Mouse (Mus musculus) limb, embryonic 10.5 days (tissue): ENCODE measurements at regions not wholly inside any gene's neighbourhood (a gene's known extent, or its start where the extent isn't known, plus 50 kb on each side); places are given as distances from the start of the nearest gene placed in this dataset.
"Not testable (repeated sequence)": the region's sequence is repeated elsewhere in the genome, so short reads cannot be mapped to it uniquely, and the experiment has no call there.

Experiments used
- DNase-seq: peaks from one replicate; pipeline ENCODE4 v3.0.0-alpha.2; 2017; ENCODE audit warnings: low spot score
- H3K27ac ChIP-seq: fragments of 300-500 bp; sonication (generic); 2 replicates; pipeline ENCODE4 v1.5.1; 2016; ENCODE audit warnings: mild to moderate bottlenecking
- H3K27me3 ChIP-seq: fragments of 300-500 bp; sonication (generic); 2 replicates; pipeline ENCODE4 v1.6.1; 2016; ENCODE audit warnings: low read depth, mild to moderate bottlenecking; ENCODE audit not compliant: poor library complexity, severe bottlenecking
- H3K36me3 ChIP-seq: fragments of 300-500 bp; sonication (generic); 2 replicates; pipeline ENCODE4 v1.6.1; 2016; ENCODE audit warnings: mild to moderate bottlenecking, moderate library complexity
- H3K4me1 ChIP-seq: fragments of 300-500 bp; sonication (generic); 2 replicates; pipeline ENCODE4 v1.6.1; 2016
- H3K4me3 ChIP-seq: fragments of 300-500 bp; sonication (generic); 2 replicates; pipeline ENCODE4 v1.5.1; 2016; ENCODE audit warnings: mild to moderate bottlenecking, moderate library complexity
- H3K9me3 ChIP-seq: fragments of 300-500 bp; sonication (generic); replicated peaks from 2 replicates; pipeline ENCODE4 v1.6.1; 2016; ENCODE audit warnings: mild to moderate bottlenecking
- WGBS: fragments of 180-500 bp; shearing (Covaris S2); methylation state at CpG from one replicate; pipeline ENCODE4 v1.1.7; 2016; 5-methylcytosine and 5-hydroxymethylcytosine counted together

GRCm38 (mm10) chr3:8141664-8142084, 1468.2 kb downstream of the Zfp704 start:
- Histone ChIP-seq H3K27me3 (no peaks in the 10 kb centered on the region), H3K27ac (no peak overlapping the region), H3K9me3 (no peaks in the 10 kb centered on the region), H3K4me1 (no peaks in the 10 kb centered on the region), H3K36me3 (no peaks in the 10 kb centered on the region), H3K4me3 (no peak overlapping the region)
- 61% methylated on average over 2 of the region's 2 CpGs for WGBS
- DNase-seq = no peak

DNA sequence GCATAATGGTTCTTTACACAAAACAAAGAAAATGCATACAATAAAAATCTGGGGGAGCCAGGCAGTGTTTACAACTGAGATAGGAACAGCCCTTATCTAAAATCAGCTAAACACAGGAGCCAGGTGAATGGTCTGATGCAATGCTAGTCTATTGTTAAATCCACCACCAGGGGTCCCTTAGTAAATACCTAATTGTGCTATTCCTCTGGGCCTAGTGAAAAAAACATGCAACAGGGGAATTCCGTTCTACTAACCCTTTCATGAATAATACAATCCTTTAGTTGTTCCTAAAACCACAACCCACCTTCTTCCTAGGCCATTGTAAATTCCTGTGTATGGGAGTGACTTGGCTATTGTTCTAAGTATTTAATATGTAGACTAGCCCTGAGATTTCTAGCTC, 1486.2 kb downstream of the Zfp704 start:
- not testable (repeated sequence) for H3K36me3 ChIP-seq, H3K27me3 ChIP-seq, DNase-seq, H3K4me1 ChIP-seq, H3K4me3 ChIP-seq, H3K9me3 ChIP-seq, H3K27ac ChIP-seq
- 72% methylated on average over 1 of the region's 1 CpGs for WGBS

DNA sequence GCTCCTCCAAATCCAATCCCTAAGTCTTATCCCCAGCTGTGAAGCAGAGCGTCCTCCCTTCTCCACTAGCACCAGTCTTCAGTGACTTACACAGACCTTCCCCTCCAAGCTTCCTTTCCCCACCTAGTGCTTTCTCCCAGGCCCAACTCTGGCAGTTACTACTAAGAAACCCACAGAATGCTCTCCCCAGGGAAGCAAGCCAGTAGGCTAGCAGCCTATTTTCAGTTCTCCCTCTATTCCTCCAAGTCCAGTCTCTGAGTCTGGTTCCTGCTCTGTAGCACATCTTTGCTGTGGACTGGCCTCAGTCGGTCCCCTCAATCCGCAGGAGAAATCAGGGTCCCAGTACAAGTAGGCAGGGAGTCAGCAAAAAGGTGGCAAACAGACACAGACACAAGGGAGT, 1486.7 kb downstream of the Zfp704 start:
- Histone ChIP-seq H3K4me1 (no peaks in the 10 kb centered on the region), H3K27me3 (no peaks in the 10 kb centered on the region), H3K36me3 (no peaks in the 10 kb centered on the region), H3K4me3 (no peak overlapping the region), H3K9me3 (no peaks in the 10 kb centered on the region), H3K27ac (no peak overlapping the region)
- no peak for DNase-seq
- WGBS = 63% methylated on average over 3 of the region's 3 CpGs

DNA sequence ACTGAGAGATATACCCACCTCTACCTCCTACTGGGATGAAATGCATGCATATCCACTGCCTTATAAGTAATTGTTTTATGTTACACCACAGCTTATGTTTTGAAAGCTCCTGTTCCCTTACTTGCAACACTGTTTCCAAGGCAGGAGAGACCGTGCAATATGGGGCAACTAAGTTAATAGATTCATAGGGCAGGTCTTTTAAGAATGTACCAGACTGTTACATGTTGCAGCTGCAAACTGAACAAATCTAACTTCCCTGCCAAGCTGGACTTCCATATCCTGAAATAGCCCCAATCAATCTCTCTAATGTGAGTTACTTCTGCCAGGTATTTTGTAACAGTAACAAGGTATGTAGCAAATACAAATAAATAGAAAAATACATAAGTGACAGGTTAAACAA, 1478.0 kb upstream of the 1700008P02Rik start:
- Histone ChIP-seq H3K27ac (no peak overlapping the region), H3K27me3 (no peaks in the 10 kb centered on the region), H3K4me1 (no peaks in the 10 kb centered on the region), H3K4me3 (no peak overlapping the region), H3K36me3 (no peaks in the 10 kb centered on the region), H3K9me3 (no peaks in the 10 kb centered on the region)
- 92% methylated on average over 1 of the region's 1 CpGs for WGBS
- DNase-seq = no peak

- no peaks in the 10 kb centered on the region for H3K9me3 ChIP-seq
- H3K27ac ChIP-seq = no peak overlapping the region
- H3K4me3 ChIP-seq = no peak overlapping the region
- H3K27me3 ChIP-seq = no peaks in the 10 kb centered on the region
- DNase-seq = no peak
- WGBS = 77% methylated on average over 2 of the region's 2 CpGs
- H3K36me3 ChIP-seq = no peaks in the 10 kb centered on the region
- no peaks in the 10 kb centered on the region for H3K4me1 ChIP-seq
Measured at GRCm38 (mm10) chr3:8084749-8085148, 1464.5 kb upstream of the 1700008P02Rik start.

DNA sequence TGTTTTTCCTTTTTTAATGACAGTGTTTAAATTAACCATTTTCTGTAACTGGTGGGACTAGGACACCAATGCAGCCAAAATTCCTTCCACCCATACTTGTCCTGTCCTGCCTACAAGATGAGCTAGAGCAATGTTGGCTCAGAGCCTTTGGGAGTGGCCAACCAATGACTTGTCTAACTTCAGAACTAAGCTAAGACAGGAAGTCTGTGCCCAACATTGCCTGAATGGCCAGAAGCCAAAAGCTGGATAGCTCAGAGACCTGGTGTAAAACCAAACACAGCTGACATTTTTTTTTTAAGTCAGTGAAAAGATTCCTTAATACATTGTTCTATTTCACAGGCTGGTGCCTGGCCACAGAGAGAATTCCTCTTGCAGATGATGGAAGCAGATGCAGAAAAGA, 1433.5 kb upstream of the 1700008P02Rik start:
- Histone ChIP-seq H3K4me1 (no peaks in the 10 kb centered on the region), H3K4me3 (no peak overlapping the region), H3K9me3 (no peaks in the 10 kb centered on the region), H3K36me3 (no peaks in the 10 kb centered on the region), H3K27me3 (no peaks in the 10 kb centered on the region), H3K27ac (no peak overlapping the region)
- DNase-seq = no peak

DNA sequence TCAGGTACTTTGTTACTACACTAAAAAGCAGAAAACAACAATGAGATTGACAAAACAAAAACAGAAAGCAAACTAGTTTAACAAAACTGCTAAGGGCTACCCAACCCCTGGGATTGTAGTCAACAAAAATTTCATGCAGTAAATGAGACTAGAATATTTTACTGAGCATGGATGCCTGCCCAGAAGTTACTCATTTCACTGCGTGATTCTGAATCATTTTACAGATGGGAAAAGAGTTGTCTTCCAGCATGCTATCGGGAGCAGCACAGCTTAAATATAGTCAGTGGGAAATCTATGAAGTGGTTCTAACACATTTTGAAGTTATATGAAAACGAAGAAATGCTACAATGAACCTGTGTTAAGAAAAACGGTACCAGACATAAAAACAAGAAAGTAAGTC, 1430.9 kb upstream of the 1700008P02Rik start:
- Histone ChIP-seq H3K4me3 (no peak overlapping the region), H3K27ac (no peak overlapping the region), H3K9me3 (no peaks in the 10 kb centered on the region), H3K27me3 (no peaks in the 10 kb centered on the region), H3K36me3 (no peaks in the 10 kb centered on the region), H3K4me1 (no peaks in the 10 kb centered on the region)
- 90% methylated on average over 4 of the region's 4 CpGs for whole genome bisulfite sequencing
- no peak for DNase-seq

DNA sequence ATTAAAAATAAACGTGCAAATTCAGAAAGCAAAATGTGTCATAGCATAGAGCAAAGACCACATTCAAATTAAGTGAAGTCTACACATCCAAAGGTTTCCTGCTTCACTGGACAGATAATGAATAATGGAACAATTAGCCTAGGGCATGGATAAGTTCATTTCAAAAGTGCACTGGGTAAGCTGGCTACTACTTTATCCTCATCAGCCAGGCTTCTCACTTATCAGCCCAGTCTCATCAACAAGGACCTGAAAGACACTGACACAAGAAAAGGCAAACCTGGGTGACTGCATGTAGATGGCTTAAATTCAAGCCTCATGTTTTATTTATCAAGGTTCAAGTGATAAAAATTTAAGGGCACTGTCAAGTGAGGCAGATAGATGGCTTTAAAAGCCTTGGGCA, 1429.5 kb upstream of the 1700008P02Rik start:
- DNase-seq = no peak
- Histone ChIP-seq H3K36me3 (no peaks in the 10 kb centered on the region), H3K27me3 (no peaks in the 10 kb centered on the region), H3K27ac (no peak overlapping the region), H3K4me3 (no peak overlapping the region), H3K9me3 (no peaks in the 10 kb centered on the region), H3K4me1 (no peaks in the 10 kb centered on the region)
- WGBS = 88% methylated on average over 1 of the region's 1 CpGs

DNA sequence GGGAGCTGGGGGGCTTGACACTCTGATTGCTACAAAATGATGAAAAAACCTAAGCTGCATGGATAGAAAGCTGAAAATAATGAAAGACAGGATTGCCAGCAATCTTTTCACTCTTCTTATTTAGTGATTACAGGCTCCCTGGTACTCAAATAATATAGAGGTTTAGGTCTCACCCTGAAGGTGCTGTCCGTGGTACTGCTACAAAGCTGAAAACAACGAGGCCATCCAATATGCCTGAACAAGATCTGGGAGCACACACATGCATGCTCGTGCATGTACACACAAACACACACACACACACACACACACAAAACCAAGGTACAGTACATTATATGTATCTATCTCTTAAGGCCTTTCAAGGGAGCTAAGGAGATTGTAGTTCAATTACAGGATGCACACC, 1426.1 kb upstream of the 1700008P02Rik start:
- H3K27ac ChIP-seq = no peak overlapping the region
- peak; percentile 58 for DNase-seq

GRCm38 (mm10) chr3:8036697-8037096, 1416.5 kb upstream of the 1700008P02Rik start:
- no peaks in the 10 kb centered on the region for H3K36me3 ChIP-seq
- H3K4me1 ChIP-seq = peaks cover 25% of the 10 kb centered on the region
- H3K27ac ChIP-seq = no peak overlapping the region
- H3K27me3 ChIP-seq = no peaks in the 10 kb centered on the region
- WGBS = 27% methylated on average over 1 of the region's 1 CpGs
- DNase-seq = no peak
- H3K9me3 ChIP-seq = no peaks in the 10 kb centered on the region
- H3K4me3 ChIP-seq = no peak overlapping the region

More for the DNA sequence above, 1426.1 kb upstream of the 1700008P02Rik start:
- H3K9me3 ChIP-seq = no peaks in the 10 kb centered on the region
- WGBS = 65% methylated on average over 3 of the region's 3 CpGs
- no peaks in the 10 kb centered on the region for H3K36me3 ChIP-seq
- H3K4me1 ChIP-seq = no peaks in the 10 kb centered on the region
- H3K4me3 ChIP-seq = no peak overlapping the region
- no peaks in the 10 kb centered on the region for H3K27me3 ChIP-seq

GRCm38 (mm10) chr3:8035091-8035729, 1415.0 kb upstream of the 1700008P02Rik start:
- 77% methylated on average over 14 of the region's 14 CpGs for WGBS
- no peak overlapping the region for H3K4me3 ChIP-seq
- no peaks in the 10 kb centered on the region for H3K9me3 ChIP-seq
- peaks cover 25% of the 10 kb centered on the region for H3K4me1 ChIP-seq
- no peak for DNase-seq
- no peaks in the 10 kb centered on the region for H3K27me3 ChIP-seq
- no peaks in the 10 kb centered on the region for H3K36me3 ChIP-seq
- no peak overlapping the region for H3K27ac ChIP-seq

DNA sequence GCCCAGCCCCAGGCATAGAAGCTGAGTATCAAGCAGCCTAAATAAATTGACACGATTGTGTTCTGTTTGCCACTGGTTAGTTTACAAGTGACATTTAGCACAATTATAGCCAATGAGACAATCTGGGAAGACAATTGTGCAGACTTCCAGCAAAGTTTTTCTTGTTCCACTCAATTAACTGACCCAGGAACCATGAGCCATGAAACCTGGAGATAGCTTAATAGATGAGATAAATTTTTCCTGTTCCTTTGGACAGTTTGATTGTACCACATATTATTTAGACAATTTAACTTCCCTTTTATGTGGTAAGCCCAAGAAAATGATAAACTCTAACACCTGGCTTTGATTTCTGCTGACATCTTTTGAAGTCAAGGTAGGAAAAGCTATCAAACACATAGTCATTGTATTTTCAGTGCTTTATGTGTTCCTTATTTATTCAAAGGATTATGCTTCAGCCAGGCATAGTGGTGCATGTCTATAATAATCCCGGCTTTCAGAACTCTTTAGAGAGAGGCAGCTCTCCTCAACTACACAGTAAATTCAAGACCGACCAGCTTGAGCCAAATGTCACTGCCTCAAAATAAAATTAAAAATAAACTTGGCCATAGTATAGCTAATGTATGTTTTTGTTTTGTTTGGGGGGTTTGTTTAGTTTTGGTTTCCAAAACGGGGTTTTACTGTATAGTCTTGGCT, 1406.2 kb upstream of the 1700008P02Rik start:
- Histone ChIP-seq H3K27me3 (no peaks in the 10 kb centered on the region), H3K36me3 (no peaks in the 10 kb centered on the region), H3K9me3 (no peaks in the 10 kb centered on the region), H3K4me1 (no peaks in the 10 kb centered on the region), H3K4me3 (no peak overlapping the region), H3K27ac (no peak overlapping the region)
- DNase-seq = no peak
- 79% methylated on average over 4 of the region's 4 CpGs for WGBS

GRCm38 (mm10) chr3:8022654-8023053, 1402.4 kb upstream of the 1700008P02Rik start:
- Histone ChIP-seq H3K27ac (no peak overlapping the region), H3K9me3 (0 out of 2 replicates have a peak, but pooled peaks cover 4% of the 10 kb centered on the region), H3K4me3 (no peak overlapping the region), H3K27me3 (no peaks in the 10 kb centered on the region), H3K4me1 (no peaks in the 10 kb centered on the region), H3K36me3 (no peaks in the 10 kb centered on the region)
- DNase-seq = no peak
- WGBS = 91% methylated on average over 10 of the region's 10 CpGs
